Mouse (Mus musculus) cerebellum, adult (tissue): ENCODE data around the gene Glud1.

ENCODE experiments used
- ATAC-seq: cut with Nextera tagmentation; 2 replicates; pipeline ENCODE4 v1.9.2; 2017; ENCODE audit warnings: mild to moderate bottlenecking, moderate library complexity, mixed read lengths; ENCODE audit not compliant: insufficient number of reproducible peaks, low FRiP score, low TSS enrichment

Gene Glud1

GRCm38 (mm10) chr14:34374577-34374976 lies 64.0 kb downstream of the Glud1 start, which contains the start of gene Sncg:
TSS of gene Sncg (minus strand) at chr14:34374789.
- no peak for ATAC-seq

GRCm38 (mm10) chr14:34375415-34375904 lies 64.9 kb downstream of the Glud1 start, which contains the start of gene Mmrn2:
TSS of gene Mmrn2 (plus strand) at chr14:34375465.
- no peak for ATAC-seq

DNA sequence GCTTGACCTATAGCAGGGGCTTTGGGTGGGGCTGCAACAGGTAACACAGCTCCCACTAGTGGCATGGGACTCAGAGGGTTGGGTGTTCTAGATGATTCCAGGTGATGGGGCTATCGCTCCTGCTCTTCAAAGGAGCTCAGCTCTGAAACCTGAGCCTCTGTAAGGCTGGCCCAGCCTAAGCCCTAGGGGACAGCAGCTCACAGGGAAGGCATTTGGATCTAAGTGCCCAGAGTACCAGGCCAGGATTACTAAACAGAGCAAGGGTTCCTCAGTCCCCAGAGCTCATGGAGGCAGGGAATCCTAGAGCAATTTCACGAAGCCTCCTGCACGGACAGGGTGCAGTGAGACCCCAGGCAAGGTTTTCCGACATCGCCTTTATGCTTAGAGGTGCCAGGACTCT lies 65.4 kb downstream of the Glud1 start:
- ATAC-seq, result no peak

DNA sequence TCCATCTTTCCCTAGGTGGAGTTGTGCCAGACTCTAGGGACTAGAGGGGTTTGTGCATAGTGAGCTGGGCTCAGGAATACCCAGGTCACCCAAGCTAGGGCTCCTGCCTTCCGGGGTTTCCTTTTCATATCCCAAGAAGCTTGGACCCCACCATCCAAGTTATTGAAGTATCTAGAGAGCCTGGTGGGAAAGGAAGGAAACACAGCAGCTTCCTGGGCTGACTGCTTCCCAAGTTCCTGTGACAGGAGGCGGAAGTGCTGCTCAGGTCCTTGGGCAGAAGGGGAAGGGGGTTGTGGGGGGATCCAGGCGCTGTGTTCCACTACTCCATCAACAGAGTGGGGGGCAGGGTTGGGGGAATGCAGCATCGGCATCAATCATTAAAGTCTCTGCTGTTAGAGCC lies 66.6 kb downstream of the Glud1 start:
- ATAC-seq, result no peak

DNA sequence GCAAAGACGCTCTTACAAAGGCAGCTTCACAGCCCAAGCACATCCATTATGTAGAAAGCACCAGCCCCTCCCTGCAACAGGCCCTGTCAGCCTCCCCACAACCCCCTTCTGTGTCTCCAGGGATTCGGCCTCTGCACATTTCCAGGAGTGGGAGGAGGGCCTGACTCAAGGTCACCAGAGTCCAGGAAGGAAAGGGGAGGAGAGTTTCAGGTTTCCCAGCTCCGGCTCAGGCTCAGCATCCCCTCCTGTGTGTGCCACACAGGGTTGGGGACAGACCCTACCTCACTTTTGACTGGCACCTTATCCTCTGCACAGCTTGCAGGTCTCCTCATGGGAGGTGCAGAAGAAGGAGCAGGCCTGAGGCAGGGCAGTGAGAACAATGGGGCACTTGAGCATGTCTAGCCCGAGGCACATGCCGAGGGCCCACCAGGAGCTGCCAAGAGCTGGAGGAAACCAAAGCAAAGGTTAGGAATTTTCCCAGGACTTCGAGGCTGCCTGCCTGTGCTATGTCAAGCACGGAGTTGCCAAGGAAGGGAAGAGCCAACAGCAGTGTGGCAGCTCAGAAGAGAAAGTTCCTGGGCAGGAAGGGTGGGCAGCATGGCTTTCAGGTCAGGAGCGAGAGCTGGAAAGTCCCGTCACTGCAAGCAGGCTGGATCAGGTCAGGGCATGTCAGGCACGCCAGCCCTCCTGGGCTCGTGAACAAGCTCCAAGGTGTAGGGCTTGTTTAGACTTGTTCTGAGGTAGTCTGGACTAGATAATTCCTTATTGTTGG lies 68.2 kb downstream of the Glud1 start:
- peak; percentile 28; the same call in 1 of the 2 replicates for ATAC-seq

DNA sequence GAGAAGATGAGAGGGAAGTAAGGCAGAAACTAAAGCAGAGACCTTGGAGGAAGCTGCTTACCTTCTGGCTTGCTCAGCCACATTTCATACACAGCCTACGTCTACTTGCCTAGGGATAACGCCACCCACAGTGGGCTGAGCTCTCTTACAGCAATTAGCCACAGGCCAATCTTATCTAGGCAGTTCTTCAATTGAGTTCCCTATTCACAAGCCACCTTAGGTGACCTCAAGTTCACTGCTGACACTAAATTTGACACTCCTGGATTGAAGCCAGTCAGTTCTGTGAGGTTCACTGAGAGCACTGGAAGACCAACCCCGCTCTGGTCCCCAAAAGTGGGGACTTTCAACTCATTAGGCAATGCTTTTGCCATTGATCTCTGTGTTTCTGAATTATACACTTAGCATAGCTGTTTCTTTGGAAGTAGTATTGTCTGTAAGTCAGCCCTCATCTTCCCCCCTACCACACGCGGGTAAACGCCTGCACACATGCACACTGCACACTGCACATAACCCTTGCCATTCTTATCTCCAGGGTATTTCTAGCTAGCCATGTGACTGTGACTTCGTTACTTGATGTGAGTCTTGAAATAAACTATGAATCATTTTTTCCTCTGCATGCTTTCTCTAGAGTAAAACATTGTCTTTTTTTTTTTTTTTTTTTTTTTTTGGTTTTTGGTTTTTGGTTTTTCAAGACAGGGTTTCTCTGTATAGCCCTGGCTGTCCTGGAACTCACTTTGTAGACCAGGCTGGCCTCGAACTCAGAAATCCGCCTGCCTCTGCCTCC lies 72.6 kb downstream of the Glud1 start:
- ATAC-seq, result no peak

- ATAC-seq, result no peak
Observed at GRCm38 (mm10) chr14:34393295-34393694, 82.8 kb downstream of the Glud1 start.
